Mouse (Mus musculus) adrenal gland, adult 18-20 months (tissue): ENCODE measurements around the gene Snrnp35. TPM values are rescaled to one million over a fixed set of nuclear protein-coding genes. Genes with fewer than 3 reads are reported as not detected.

Source experiments
- DNase-seq, 2 experiments: peaks; one replicate each; pipeline ENCODE4 v3.0.0; 2021 to 2022; ENCODE audit warnings: low spot score in 2 of 2
- long read RNA-seq, 2 experiments: library from polyadenylated mRNA; stranded (forward); transcript quantifications; one replicate each; pipeline ENCODE4 v2.0.0; 2021
- total RNA-seq, 2 experiments: library from RNA; stranded (reverse); gene quantifications; 1 replicate in 1 of 2; 2 replicates in 1 of 2; pipeline ENCODE4 v1.2.3; 2021

Gene Snrnp35
- 10 to 100 TPM; 20.8 to 21.9 TPM for total RNA-seq
- long read RNA-seq, experiment 1, partial matches to known transcripts, result 0 of 4 reads
- long read RNA-seq, experiment 1, other reads (novel, unspliced or antisense), result 0 of 4 reads
- long read RNA-seq, experiment 2, transcript Snrnp35-201 (2 exons, 1,115 nt), result major isoform, 7 of 16 reads
- long read RNA-seq, experiment 2, partial matches to known transcripts, result 5 of 16 reads
- long read RNA-seq, experiment 2, other reads (novel, unspliced or antisense), result 0 of 16 reads

DNA sequence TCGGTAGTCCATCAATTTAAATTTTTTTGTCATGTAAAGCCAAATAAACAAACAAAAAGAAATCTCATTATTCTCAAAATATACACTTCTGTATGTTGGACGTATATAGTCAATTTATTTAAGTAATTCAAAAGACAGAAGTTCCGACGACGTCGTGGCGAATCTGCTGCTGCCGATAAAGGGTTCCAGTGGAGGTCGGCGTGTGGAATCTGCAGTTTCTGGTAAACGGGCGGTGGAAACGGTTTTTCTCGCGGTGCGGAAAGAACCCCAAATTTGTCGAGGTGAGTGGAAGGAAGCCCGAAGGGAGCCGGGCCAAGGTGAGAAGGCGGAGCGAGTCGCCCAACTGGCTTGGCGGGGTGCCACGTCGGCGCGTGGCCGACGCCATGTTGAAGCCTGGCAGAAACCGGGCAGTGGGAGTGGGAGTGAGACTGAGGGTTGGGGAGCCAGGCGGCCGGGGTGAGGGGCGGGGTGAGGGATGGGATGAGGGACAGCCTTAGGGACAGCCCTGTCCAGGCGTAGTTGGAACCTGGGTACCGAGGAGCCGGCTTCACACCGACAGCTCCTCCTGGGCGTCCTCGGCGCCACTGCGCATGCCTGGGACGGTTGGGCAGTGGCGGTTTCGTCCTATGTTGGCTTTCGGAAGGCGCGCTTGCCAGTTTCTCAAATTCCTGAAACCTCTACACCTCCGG is at the start of gene Snrnp35:
Snrnp35 (plus strand) TSS at position 169 of the 689 bp plus-strand sequence.
- DNase-seq, result peak; percentile 89 to 94

DNA sequence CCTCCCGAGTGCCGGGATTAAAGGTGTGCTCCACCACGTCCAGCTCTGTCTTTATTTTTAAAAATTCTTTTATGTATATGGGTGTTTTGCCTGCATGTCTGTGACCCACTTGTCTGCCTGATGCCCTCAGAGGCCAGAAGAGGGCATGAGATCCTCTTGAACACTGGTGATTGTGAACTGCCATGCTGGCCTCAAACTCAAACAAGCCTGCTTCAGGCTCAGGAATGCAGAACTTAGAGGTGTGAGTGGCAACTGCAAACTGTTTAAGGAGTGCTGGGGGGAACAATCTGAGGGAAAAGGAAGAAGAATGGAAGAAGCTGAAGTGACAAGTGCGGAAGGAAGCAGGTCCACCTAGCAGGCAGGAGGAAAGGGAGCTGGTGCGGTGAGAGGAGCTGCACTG is 44.7 kb upstream of the Snrnp35 start:
- no peak for DNase-seq

DNA sequence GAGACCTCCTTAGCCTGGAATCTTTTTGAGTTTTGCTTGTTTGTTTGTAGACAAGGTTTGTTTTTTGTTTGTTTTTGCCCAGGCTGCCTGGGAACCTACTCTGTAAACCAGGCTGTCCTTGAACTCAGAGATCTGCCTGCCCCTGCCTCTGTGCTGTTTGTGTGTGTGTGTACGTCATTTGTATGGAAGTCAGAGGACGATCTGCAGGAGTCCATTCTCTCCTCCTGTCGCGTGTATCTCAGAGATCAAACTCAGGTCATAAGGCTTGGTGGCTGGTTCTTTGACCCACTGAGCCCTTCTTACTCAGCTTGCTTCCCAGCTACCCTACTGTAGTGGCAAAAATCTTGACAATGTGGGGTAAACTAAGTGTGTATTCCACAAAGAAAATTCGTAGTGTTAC is 44.2 kb upstream of the Snrnp35 start:
- no peak for DNase-seq

DNA sequence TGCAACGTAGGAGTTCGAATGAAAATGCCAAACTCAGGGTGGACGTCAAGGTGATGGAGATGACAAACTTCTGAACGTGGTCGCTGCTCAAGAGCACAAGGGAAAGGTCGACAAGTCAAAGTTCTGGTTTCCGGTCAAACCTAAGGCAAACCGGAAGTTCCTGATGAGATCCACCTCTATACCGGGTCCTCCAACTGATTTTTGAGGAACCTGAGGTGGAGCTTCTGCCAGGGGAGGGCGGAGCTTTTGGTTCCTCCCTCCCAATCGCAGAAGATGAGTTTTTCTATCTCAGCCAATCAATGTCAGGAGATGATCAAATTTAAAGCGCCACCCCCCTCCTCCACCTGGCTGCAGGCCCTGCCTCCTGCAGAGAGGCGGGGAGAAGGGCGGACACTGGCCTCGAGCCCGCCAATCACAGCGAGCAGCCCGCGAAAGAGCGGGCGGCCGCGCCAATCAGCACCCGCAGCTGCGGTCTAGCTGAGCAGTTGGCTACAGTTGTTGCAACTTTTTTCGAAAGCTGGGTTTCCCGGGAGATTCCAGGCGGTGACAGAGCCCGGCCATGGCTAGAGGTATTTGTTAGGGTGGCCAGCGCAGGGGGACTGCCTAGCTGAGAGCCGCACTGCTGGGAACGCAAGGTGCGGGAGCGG is 43.4 kb upstream of the Snrnp35 start, which contains the start of gene Kmt5a:
Kmt5a (plus strand) TSS at position 484 of the 647 bp plus-strand sequence.
- peak; percentile 90 to 91 for DNase-seq

DNA sequence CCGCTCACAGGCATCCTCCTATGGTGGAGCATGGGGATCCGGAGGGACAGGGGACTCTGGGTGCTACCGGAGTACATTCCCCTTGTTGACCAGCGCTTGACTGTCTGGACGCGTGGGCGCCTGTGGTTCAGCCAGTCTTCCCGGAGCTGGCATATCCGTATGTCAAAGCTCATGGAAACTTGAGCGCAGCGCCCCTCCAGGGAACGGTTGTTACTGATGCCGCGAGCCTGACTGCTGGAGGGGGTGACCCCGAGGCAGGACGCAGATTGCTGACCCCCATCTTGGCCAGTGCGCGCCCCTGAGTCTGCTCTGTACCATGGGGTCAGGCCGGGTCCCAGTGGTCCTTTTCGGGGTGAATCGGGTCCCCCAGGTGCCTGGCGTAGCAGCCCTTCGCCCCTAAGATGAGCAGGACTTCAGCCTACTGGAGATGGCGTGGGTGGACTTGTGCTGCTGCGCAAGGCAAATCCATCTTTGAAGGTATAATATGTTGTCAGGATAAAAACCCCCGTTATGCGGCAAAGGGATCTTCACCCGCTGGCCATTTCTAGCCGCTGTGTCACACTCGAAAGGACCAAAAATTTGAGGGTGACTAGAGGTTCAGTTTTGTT is 42.7 kb upstream of the Snrnp35 start:
- no peak for DNase-seq

DNA sequence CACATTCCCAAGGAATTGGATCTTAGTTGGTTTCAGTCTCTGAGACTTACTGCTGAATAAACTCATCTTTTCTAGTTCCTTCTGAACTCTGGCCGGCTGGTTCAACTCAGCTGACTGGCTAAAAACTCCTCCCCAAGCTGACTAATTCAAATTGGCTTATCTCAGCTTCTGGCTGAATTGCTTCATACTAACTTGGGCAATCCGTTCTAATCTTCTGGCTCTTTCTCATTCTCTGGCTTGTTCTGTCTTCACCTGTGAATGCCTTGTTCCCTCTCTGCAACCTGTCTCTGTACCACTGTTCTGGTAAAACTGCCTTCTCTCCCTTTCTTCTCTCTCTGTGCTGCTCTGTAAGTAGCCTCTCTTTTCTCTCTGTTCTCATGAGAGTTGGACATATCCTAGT is 40.3 kb upstream of the Snrnp35 start:
- no peak for DNase-seq

DNA sequence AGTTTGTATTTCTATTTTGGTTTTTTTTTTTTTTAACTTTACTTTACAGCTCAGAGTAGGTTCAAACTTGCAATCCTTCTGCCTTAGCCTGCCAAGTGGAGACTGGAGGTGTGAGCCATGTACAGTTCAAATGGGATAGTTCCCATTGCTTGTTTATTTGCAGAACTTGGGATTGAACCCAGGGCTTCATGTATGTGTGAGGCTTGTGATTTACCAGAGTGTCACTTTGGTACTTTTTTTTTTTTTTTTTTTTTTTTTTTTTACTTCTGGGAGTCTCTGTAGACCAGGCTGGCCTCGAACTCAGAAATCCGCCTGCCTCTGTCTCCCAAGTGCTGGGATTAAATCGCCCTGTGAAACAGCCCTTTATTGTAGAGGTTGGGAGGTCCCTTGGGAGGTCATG is 38.7 kb upstream of the Snrnp35 start:
- DNase-seq, result no peak

DNA sequence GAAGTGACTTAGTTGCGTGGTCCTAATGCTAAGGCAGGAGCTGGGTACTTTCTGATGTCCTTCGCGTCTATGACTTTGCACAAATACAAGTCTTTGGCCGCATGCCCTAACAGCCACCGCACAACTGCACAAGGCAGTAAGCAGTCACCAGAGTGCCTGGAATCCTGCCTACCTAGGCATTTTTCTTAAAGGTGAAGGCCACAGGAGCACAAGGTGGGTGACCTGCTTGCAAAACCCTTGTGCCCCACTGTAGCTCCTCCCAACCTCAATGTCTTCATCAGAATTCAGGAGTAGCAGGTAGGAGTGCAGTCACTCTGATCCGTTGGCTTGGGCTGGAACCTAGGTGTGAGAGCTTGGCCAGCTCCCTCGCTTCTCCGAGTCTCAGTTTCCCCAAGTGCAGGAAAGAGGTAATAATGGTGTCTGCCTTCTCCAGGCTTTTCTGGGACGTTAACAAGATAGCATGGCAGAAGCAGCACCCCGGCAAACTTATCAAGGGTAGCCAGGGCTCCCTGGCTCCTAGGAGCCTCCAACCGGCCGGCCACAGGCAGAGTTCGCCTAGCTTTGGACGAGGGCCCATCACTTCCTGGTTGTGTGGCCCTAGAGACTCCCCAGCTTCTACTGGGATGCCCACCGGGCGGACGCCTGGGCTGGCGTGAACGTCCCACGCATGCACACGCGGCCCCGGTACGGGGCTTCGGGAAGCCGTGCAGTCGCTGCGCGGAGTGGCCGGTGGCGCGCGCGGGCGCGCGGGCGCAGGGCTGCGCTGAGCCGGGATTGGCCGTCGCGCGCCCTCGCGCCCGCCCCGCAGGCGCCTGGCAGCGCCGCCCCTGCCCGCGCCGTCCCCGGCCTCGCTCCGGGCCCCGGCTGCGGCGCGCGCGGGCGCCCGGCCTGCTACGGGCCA is 38.0 kb upstream of the Snrnp35 start:
- peak; percentile 75 to 77 for DNase-seq

DNA sequence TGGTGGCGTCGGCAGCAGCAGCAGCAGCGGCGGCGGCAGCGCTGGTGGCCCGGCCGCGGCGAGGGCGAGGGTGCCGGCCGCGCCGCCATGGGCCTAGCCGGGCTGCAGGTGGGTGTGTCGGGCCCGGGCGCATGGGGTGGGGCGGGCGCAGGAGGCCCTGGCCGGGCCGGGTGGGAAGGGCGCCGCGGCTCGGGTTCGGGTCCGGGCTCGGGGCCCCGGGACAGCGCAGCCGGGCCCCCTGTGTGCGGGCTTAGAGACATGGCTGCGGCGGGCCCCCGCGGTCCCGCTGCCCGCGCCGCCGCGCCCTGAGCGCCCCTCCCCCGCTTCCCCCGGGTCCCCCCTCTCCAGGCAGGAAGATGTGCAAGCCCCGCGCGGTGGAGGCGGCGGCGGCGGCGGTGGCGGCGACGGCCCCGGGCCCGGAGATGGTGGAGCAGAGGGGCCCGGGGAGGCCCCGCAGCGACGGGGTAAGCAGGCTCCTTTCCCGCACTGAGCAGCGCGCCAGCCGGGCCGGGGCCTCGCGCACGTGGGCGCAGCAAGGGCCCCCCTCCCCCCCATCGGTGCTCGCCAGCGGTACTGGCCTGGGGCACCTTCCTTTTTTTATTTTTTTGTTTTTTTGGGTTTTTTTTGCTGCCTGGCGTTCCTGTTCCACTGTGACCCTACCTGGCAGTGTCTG is 37.2 kb upstream of the Snrnp35 start:
- DNase-seq, result peak; percentile 55 to 64

DNA sequence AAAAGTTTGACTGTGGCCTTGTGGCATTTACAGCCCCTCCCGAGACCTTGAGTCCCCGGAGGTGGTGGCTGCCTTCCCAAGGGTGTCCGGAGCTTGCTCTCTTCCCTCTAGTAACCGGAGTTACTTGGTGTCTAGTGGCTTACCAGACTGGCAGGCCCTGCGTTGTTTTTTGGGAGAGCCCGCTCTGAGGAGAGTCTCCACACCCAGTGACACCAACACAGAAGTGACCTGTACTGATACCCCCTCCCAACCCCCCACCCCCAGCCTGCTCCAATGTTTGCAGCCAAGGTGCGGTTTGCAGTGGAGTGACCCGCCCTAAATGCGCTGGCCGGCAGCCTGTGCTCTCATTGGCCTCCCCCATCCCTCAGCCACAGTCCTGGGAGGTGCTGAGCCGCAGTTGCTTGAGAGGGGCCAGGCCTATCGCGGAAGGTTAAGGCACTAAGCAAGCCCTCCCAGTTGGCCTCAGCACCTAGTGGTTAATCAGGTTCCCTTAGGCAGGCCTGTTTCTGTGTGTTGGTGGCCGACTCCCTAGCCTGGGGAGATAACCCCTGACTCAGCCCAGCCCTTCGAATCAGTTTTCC is 36.5 kb upstream of the Snrnp35 start:
- DNase-seq, result peak; percentile 54 to 67

DNA sequence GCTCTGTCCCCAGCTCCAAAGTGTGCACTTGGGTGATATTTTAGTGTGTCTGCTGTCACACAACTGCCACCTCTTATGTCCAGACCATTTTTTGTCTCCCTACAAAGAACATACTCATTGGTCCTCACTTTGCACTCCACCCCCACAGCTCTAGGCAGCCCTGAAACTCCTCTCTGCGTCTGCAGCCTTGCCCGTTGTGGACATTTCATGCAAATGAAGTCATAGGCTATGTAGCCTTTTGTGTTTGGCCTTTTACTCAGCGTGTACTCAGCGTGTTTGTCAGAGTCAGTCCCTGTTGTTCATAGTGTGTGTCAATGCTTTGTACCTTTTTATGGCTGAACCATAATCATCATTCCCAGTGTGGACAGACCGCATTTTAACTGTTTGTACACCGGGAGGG is 33.4 kb upstream of the Snrnp35 start:
- no peak for DNase-seq

DNA sequence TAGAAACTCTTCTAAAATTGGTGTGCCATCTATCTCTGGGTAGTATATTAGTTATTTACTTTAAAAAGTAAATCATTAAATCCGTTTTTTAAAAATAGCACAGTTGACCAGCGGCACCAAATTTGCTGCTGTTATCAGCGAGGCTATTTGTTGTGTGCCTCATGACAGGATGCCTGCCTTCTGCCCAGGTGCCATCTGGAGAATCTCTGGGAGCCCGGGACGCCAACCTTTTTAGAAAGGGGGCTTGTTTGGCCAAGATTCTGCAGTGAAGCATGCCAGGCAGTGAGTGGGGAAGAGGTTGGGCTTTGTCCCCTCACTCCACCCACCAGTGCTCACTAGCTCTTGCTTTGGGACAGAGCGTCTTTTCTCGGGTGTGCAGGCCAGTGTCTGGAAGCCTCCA is 32.9 kb upstream of the Snrnp35 start:
- no peak for DNase-seq

DNA sequence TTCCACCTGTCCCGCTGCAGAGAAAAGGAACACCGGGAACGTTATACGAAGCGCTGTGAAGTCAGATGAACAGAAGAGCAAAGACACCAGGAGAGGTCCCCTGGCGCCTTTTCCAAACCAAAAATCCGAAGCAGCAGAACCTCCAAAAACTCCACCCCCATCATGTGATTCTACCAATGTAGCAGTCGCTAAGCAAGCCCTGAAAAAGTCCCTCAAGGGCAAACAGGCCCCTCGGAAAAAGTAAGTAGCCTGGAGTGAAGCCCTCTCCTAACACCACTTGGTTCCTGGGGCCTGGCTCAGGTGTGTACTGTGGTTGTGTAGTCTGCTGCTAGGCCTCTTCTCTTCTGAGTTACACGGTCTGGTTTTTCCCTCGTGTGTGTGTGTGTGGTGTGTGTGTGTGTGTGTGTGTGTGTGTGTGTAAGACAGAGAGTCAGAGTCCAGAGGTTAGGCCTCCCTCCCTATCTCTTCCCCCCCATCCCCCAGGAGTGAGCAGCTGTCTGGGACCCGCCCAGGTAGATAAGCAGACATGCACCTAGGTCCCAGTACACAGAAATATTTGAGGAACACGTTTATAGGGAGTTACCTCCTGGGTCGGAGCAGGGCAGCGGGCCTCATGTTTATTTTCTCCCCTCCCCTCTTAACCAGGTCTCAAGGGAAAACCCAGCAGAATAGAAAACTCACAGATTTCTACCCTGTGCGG is 32.1 kb upstream of the Snrnp35 start:
- DNase-seq, result no peak

DNA sequence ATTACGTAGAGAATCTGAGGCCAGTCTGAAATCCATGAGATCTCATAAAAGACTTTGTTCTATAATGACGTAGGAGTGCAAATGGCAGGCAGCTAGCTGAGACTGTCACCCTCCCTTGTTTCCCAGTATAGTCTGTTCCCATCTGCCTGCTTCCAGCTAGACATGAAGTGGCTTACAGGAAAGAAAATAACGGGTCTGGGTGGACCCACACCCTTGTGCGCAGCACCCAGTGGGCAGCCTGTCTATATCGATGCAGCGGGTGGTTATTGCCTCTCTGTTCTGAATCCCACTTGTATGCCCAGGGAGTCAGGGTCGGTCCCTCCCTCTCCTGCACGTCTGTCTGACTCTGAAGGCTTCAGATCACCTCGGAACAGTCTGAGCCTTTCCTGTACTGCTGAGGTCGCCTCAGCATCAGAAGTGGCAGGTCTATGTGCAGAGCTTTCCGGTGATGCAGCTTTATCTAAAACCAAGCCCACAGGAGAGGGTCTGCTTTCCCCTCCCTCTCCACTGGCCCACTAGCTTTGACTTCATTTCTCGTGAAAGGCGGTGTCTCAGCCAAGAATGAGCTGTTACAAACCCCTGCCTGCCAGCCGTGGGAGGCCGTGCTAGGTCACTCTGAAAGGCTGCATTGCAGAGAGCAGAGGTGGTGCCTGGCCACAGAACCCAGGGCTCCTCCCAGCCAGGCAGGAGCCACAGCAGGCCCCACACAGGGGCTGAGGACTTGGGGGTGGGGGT is 30.3 kb upstream of the Snrnp35 start:
- no peak for DNase-seq

DNA sequence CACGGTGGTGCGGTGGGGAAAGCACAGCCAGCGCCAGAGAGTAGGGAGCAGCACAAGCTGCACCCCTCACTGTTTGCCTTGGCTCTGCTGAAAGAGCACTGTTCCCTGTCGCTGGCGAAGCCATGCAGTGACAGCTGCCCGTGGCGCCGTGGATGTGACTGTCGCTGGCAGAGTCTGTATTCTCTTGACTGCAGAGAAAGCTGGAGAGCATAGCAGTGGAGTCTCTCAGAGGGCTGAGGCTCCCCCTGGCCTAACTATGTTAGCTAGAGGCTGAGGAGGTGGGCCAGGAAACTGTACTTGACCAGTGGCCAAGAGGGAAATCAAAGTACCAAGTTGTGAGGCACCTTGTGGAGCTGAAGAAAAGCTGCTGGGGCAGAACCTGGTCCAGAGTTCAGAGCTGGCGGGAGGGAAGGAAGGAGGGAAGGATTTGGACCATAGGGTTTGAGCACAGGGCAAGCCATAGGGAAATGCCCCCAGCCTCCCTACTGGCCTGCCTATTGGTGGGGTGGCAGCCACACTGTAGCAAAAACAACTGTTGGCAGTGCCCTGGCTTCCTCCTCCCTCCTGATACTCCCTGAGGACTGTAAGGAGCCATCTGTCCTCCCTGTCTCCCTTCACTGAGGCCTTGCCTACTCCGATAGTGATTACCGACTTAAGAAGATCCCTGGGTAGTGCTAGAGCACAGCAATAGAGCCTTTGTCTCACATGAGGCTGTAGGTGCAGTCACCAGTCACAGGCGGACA is 29.4 kb upstream of the Snrnp35 start:
- no peak for DNase-seq

DNA sequence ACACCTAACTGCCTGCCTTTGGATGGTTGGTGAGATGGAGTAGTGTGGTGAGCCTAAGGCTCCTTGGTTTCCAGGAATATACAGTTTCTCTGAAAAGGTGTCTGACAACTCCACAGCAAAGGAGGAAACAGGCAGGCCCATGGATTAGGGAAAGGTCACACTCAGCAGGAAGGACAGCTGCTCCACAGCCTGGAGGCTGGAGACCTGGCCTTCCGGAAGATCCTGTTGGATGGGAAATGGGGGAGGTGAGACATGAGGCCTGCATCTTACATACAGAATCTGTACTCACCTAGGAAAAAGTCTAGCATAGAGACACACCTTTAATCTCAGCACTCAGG is 28.9 kb upstream of the Snrnp35 start:
- DNase-seq, result no peak

DNA sequence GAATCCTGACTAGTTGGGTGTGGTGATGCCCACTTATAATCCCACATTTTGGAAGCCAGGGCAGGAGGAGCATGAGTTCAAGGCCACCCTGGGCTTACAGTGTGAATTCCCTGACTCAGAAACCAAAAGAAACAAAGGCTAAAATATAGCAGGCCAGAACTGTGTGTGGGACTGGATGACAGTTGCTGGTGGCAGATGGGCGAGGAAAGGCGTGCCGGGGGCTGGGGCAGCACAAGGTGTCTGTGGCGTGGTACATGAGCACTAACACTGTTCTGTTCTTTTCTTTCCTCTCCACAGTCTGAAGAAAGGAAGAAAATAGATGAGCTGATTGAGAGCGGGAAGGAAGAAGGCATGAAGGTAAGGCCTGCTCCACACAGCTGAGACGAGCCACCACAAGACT is 26.2 kb upstream of the Snrnp35 start:
- DNase-seq, result no peak

DNA sequence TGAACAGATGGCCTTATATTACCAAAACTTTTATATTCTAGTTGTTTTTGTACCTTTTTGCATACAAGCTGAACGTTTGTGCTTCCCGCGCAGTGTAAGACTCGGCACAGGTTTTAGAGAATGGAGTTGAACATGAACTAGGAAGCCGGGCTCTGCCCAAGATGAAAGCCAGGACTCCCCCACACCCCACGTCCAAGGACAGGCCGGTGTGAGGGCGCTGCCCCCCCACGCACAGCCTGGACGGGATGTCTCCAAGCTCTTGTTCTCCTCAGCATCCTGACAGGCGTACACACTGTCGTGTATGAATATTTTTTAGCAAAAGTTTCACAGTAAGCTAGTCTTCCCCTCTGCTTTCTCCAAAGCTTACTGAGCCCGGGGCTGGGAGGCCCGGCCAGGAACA is 22.0 kb upstream of the Snrnp35 start:
- peak in 1 of 2 experiments; percentile 39 for DNase-seq
